Mouse (Mus musculus) gastrocnemius, adult 18-20 months (tissue): Measurements from ENCODE around the gene Gpc3. TPM values are rescaled to one million over a fixed set of nuclear protein-coding genes. Genes with fewer than 3 reads are reported as not detected.
"Not testable (repeated sequence)": the region's sequence is repeated elsewhere in the genome, so short reads cannot be mapped to it uniquely, and the experiment has no call there.

Source experiments
- DNase-seq: peaks from one replicate; pipeline ENCODE4 v3.0.0; 2021; ENCODE audit warnings: low spot score
- total RNA-seq, 2 experiments: library from RNA; stranded (reverse); gene quantifications; 2 replicates each; pipeline ENCODE4 v1.2.3; 2021

Gpc3 gene
- total RNA-seq, 2 experiments from 2014 or later: 5.1 to 8.2 TPM

GRCm38 (mm10) chrX:52425605-52426004, 188.1 kb downstream of the Gpc3 start:
- DNase-seq: no peak

GRCm38 (mm10) chrX:52419850-52420249, 193.9 kb downstream of the Gpc3 start:
- DNase-seq: peak; percentile 1

- DNase-seq: no peak
These were observed 200.8 kb downstream of the Gpc3 start for GRCm38 (mm10) chrX:52412936-52413335.

- no peak for DNase-seq
These were observed 212.6 kb downstream of the Gpc3 start for GRCm38 (mm10) chrX:52401188-52401587.

DNA sequence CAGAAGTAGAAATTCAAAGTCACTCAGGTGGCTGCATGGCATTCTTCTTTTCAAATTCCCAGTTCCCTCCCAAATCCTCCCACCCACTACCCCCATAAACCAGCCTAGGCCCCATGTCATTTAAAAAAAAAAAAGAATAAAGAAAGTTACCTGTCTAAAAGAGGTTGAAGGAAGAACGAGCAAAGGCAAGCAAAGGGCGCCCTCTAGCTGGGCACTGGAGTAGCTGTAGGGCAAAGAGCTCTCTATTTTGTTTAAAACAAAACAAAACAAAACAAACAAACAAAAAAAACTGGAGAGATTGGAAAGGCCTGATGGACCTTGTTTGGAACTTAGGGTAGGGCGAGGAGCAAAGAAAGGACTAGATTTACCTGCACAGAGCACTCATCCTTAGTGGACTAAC, 238.6 kb downstream of the Gpc3 start:
- DNase-seq: no peak

DNA sequence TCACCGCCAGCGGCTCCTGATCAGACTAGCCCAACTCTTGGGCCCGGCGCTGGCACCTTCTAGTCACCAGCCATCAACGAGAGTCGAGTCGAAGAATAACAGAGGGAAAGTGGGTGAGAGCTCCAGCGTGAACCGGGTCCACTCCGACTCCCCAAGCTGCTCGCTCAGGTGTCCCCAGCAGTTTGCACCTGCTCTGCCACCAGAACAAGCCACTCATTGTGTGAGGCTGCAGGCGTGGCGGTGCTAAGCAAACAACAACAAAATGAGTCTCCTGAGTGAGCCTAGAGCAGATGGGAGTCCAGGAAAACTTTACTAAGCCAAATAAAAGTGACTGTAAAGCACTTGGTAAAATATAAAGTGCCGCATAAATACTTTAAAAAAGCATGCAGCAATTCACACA, 239.5 kb downstream of the Gpc3 start:
- DNase-seq: no peak

- no peak for DNase-seq
These were observed 241.3 kb downstream of the Gpc3 start for GRCm38 (mm10) chrX:52372436-52372835.

DNA sequence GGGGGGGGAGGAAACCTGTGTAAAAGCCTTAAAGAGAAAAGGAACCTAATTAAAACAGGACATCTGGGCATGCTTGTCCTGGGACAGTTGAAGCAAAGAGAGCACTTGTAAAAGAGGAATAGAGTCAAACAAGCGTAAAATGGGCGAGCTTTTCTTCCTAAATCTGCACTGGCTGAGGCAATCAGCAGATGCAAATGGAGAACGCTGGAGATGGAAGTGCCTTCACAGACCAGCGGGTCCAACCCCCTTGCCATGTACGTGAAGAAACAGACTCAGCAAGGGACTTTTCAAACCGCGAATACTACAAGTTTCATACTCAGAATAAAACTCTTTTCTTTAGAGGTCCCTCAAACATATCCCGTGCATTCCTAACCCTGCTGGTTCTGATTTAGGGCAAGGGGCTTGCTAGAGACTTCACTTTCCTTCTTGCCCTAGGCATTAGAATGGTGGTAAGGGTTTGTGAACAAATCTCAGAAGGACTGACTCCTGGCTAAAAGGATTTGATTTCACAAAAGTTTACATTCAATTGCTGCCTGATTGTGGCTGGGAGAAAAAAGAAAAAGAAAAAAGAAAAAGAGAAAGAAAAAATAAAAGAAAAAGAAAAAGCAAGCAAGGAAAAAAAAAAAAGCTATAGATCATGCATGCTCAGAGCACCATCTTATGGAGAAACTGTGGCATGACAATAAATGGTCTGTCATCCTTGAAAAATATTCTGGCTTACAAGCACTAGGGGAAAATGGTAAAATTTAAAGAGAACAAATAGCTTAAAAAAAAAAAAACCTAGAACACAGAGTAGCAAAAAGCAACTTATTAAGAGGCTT, 243.6 kb downstream of the Gpc3 start:
- no peak for DNase-seq

GRCm38 (mm10) chrX:52369304-52369937, 244.3 kb downstream of the Gpc3 start:
- DNase-seq: no peak

GRCm38 (mm10) chrX:52366826-52367225, 246.9 kb downstream of the Gpc3 start:
- DNase-seq: no peak

- no peak for DNase-seq
These were observed 248.0 kb downstream of the Gpc3 start for GRCm38 (mm10) chrX:52365790-52366189.

DNA sequence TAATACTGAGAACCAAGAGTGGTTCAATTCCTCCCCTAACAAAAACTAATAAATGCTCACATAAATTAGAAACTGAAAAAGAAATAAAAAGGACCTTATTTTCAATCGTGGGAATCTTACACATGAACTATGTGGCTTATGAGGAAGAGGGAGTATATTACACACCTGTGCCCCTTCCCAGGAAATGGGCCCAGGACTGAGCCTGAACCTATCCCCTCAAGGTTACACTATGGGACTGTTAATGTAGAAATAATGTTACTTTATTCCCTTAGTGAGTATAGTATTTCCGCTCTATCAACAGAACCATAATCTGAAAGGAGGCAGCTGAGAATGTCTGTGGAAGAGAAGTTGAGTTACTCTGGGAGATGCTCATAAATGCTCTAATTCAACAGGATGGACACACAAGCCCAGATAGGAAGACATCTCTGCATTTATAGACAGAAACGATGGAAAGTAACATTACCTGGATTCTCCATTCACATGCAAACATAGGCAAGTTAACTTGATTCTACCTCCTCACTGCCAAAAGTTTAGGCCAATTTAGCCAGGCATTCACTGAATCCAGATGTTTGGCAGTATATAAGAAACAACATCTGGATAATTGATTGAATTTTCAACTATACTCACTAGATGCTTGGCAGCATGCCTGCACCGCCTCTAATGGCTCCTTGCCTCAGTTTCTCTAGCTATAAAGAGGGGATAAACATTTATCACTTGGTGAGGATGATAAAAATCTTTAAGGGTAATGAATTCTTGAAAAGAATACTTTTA, 251.3 kb downstream of the Gpc3 start:
- no peak for DNase-seq

DNA sequence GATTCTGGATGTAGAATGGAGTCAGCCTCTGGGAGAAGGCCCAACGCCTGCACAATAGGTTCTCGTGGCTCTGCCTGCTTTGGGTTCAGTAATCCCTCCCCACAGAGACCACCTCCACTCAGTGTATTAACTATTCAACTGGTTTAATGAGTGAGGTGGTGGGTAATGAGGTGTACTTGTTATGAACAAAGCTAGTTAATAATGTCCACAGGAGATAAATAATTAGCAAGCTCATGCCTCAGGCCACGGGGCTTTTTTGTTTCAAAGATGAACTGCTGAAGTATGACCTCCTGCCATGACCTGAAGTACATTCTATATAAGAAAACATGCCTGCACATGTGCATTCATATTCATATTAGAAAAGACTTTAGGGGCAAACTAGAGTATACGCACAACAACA, 260.8 kb downstream of the Gpc3 start:
- DNase-seq: no peak

DNA sequence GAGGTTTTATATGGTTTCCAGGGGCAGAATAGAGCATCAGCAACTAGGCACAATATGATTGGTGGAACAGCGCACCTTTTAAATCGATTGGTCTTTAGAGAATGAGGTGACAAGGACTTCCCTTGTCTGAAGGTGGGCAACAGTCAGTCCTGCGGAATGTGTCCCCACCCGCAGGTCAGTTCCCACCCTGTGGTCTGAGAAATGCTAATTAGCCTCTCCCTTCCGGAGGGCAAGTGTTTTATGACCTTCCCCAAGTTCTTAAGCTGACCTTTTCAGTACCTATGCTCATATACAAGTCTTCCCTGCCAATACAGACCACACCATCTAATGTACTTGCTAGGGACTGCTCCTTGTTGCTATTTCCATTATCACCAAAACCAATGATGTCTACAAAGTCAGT, 263.1 kb downstream of the Gpc3 start:
- DNase-seq: not testable (repeated sequence)

DNA sequence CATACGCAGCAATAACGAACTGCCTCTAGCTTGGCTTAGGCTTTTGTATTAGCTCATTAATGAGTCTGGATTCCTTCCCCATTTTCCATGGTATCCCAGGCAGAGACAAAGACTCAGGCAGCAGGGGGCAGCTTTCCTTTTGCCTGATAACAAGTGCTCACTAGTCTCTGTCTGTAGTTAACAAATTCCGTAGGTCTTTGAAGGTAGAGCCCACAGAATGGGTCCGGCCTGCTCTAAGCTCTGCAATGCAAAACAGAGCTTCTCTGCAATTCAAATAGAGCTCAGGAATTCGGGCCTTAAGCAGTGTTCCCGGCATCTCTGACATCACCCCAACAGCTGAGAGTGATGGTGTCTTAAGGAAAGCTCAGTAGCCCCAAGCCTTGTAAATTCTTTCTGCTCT, 265.0 kb downstream of the Gpc3 start:
- no peak for DNase-seq

GRCm38 (mm10) chrX:52344018-52344417, 269.7 kb downstream of the Gpc3 start:
- DNase-seq: no peak

- no peak for DNase-seq
These were observed 273.5 kb downstream of the Gpc3 start for GRCm38 (mm10) chrX:52340251-52340650.

- no peak for DNase-seq
These were observed 292.0 kb downstream of the Gpc3 start for GRCm38 (mm10) chrX:52321791-52322190.

- peak; percentile 1 for DNase-seq
These were observed 293.1 kb downstream of the Gpc3 start for GRCm38 (mm10) chrX:52320653-52321052.

DNA sequence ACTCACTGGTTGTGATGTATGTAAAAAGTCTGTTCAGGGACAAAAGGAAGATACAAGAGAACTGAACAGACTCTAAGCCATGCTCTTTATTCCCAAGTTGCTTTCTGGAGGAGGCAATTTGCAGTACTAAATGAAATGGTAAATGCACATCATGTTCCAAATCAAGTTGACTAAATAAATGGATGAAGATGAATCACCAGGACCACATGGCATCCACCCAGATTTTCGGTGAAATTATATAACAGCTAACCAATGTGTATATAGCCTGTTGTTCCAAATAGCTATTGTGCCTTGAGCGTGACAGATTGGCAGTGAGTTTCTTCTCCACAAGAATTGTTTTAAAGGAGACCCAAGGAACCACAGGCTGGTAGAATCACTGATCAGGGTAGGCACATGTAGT, 302.8 kb downstream of the Gpc3 start:
- DNase-seq: no peak

GRCm38 (mm10) chrX:52305226-52305625, 308.5 kb downstream of the Gpc3 start:
- no peak for DNase-seq

DNA sequence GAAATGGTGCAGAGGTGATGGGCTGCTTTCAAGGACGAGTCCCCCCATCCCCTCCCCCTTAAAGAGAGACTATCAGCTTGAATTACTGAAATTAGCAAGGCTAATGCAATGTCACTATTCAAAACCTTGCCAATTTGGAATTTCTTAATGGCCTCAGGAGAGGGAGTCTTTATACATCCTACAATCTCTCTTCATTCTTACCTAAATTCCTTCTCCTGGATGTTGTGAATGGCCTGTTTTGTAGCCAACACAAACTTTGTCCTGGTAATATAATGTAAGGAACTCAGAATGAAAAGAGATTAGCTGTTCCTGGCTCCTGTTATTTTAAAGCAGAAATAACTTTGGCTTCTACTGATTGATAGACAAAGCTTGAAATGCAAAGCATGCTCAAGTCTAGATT, 325.0 kb downstream of the Gpc3 start:
- DNase-seq: no peak
